Mouse (Mus musculus) neural tube, embryonic 14.5 days (tissue): Measurements from ENCODE around the gene Prom2. TPM values are rescaled to one million over a fixed set of nuclear protein-coding genes. Genes with fewer than 3 reads are reported as not detected.

ENCODE experiments used
- ATAC-seq: fragments of 200-750 bp; cut with Nextera tagmentation; 2 replicates; pipeline ENCODE4 v1.8.0; 2017; ENCODE audit warnings: low read depth, mild to moderate bottlenecking, moderate TSS enrichment, moderate library complexity
- H3K27ac ChIP-seq: fragments of 300-500 bp; sonication (generic); 2 replicates; pipeline ENCODE4 v1.5.1; 2014; ENCODE audit warnings: low read depth, mild to moderate bottlenecking, control low read depth, low read length, moderate library complexity, mixed read lengths
- H3K27me3 ChIP-seq: fragments of 300-500 bp; sonication (generic); 2 replicates; pipeline ENCODE4 v1.6.1; 2014; ENCODE audit warnings: low read length; ENCODE audit not compliant: control insufficient read depth, insufficient read depth
- H3K36me3 ChIP-seq: fragments of 300-500 bp; sonication (generic); 2 replicates; pipeline ENCODE4 v1.6.1; 2014; ENCODE audit warnings: low read length, mixed read lengths; ENCODE audit not compliant: control insufficient read depth, insufficient read depth
- H3K4me1 ChIP-seq: fragments of 300-500 bp; sonication (generic); 2 replicates; pipeline ENCODE4 v1.6.1; 2014; ENCODE audit warnings: low read length; ENCODE audit not compliant: control insufficient read depth, insufficient read depth
- H3K4me2 ChIP-seq: fragments of 300-500 bp; sonication (generic); 2 replicates; pipeline ENCODE4 v1.6.1; 2014; ENCODE audit warnings: mild to moderate bottlenecking, low read depth, low read length, control low read depth
- H3K4me3 ChIP-seq: fragments of 300-500 bp; sonication (generic); 2 replicates; pipeline ENCODE4 v1.5.1; 2014; ENCODE audit warnings: low read depth, low read length, control low read depth, mixed read lengths
- H3K9ac ChIP-seq: fragments of 300-500 bp; sonication (generic); replicated peaks from 2 replicates; pipeline ENCODE4 v1.6.1; 2014; ENCODE audit warnings: low read depth, mild to moderate bottlenecking, control low read depth, low read length, mixed read lengths
- H3K9me3 ChIP-seq: fragments of 300-500 bp; sonication (generic); 2 replicates; pipeline ENCODE4 v1.6.1; 2016; ENCODE audit warnings: low read length; ENCODE audit not compliant: control insufficient read depth
- WGBS: fragments of 180-500 bp; shearing (Covaris S2); extraction: QIAGEN DNeasy Blood & Tissue Kit; methylation state at CpG from one replicate; pipeline ENCODE4 v1.1.7; 2014; 5-methylcytosine and 5-hydroxymethylcytosine counted together
- polyA plus RNA-seq: library from polyadenylated mRNA; unstranded; fragments of >200 nt; fragmentation: Nextera tagmentation; extraction: Ambion mirVana; gene quantifications from 2 replicates; pipeline ENCODE4 v1.2.1, GENCODE M21; 2014

The Prom2 gene
- polyA plus RNA-seq, 1 experiment from 2014 or later, result not detected

DNA sequence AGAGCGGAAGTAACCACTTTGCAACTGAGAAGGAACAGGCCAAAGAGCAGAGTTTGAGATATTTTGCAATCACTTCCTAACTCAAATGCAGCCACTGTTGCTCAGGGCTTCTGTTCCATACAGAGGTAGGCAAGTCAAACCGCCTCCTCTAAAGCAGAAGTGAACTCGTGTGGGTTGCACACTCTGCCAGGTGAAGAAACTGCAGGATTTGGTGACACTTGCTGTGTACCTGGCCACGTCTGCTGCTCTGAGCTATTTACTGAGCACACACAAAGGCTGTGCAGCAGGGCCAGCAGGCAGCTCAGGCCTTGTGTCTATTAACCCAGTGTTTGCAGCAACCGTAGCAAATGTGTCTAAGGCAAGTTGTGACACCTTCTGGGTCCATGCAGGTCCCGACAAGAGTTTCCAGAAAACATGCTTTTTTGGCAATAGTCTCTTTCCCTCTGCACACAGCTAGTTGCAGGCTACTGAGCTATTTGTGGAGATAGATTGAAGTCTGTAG, 35.1 kb downstream of the Prom2 start:
- Histone ChIP-seq H3K27ac (no peak overlapping the region), H3K4me1 (peaks cover 8% of the 10 kb centered on the region; the same call in 1 of the 2 replicates), H3K27me3 (no peaks in the 10 kb centered on the region), H3K4me2 (no peak overlapping the region), H3K9ac (no peak overlapping the region), H3K4me3 (no peak overlapping the region), H3K9me3 (no peaks in the 10 kb centered on the region), H3K36me3 (no peaks in the 10 kb centered on the region)
- no peak for ATAC-seq
- WGBS, result 90% methylated on average over 6 of the region's 6 CpGs

DNA sequence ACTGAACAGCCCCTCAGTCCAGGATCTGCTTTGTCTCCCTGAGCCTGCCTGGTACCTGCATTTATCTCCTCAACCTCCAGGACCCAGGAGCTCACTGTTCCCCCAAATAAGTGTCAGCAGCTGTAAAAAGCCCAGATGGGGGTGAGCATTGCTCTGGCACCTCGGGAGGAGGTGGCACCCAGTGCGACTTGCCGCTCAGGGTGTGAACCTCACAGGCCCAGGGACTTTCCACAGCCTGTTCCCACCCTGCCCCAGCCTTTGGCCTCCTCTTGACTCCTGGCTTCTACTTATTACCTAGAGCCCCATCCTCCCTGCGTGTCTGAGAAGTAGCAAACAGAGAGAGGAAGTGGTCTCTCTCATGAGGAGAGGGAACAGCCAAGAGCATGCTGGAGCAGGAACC, 36.1 kb downstream of the Prom2 start:
- no peak overlapping the region for H3K27ac ChIP-seq
- ATAC-seq, result no peak
- 70% methylated on average over 4 of the region's 4 CpGs for whole genome bisulfite sequencing

DNA sequence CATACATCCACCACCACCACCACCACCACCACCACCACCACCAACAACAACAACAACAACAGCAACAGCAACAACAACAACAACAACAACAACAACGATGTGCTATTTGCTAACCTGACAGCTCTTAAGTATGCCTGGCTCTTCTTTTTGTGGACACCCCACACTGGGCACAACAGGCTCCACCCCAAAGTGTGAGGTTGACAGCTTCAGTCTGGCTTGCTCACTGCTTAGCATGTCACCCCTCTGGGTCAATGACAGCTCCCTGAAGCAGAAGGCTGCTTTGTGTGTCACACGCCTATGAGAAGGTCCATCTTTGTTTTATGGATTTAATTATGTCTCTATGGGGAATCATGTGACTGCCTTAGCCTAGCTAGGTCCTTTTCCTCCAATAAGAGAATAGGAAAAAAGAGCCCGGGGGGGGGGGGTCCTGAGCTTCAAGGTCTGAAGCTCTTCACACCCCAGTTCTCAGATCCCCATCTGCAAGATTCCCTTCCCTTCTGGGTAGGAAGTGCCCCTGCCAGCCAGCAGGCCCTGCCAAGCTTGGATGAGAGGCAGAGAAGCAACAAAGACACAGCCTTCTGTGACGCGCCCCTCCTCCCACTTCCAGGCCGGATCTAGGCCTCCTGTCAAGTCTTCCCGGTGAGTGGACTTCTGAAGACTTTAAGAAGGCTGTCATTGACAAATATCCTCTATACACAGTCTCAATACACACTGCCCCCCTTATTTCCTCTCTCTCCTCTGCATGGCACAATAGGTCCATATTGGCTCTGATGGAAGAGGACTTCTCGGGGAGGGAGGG, 37.3 kb downstream of the Prom2 start:
- Histone ChIP-seq H3K9me3 (no peaks in the 10 kb centered on the region), H3K36me3 (no peaks in the 10 kb centered on the region), H3K4me3 (no peak overlapping the region), H3K9ac (no peak overlapping the region), H3K27ac (no peak overlapping the region), H3K27me3 (no peaks in the 10 kb centered on the region), H3K4me1 (peaks cover 8% of the 10 kb centered on the region; the same call in 1 of the 2 replicates), H3K4me2 (no peak overlapping the region)
- 46% methylated on average over 8 of the region's 8 CpGs for WGBS
- ATAC-seq, result peak; percentile 42; the same call in 1 of the 2 replicates

More for the DNA sequence above, 36.1 kb downstream of the Prom2 start:
- H3K4me2 ChIP-seq, result no peak overlapping the region
- H3K27me3 ChIP-seq, result no peaks in the 10 kb centered on the region
- no peaks in the 10 kb centered on the region for H3K9me3 ChIP-seq
- no peak overlapping the region for H3K4me3 ChIP-seq
- H3K9ac ChIP-seq, result no peak overlapping the region
- H3K36me3 ChIP-seq, result no peaks in the 10 kb centered on the region
- peaks cover 8% of the 10 kb centered on the region; the same call in 1 of the 2 replicates for H3K4me1 ChIP-seq

DNA sequence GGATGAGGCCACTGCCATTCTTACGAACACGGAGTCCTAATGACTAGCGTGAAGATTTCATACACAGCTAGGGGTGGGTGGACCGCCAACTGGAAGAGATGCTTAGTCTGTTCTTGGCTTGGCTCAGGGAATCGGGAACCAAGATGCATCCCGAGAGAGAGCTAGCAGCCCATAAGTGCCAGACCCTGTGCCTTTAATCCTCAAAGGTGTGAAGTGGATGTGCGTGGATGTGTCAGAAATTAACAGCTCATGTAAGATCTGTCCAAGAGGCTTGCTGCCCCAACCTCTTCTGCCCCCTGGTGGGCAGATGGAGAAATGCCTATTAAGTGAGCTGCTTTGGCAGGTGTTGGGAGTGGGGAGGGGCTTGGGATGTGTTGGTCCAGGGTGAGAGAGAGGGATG, 40.2 kb downstream of the Prom2 start:
- H3K4me3 ChIP-seq, result no peak overlapping the region
- no peak overlapping the region for H3K4me2 ChIP-seq
- H3K9me3 ChIP-seq, result no peaks in the 10 kb centered on the region
- ATAC-seq, result no peak
- H3K9ac ChIP-seq, result no peak overlapping the region
- no peak overlapping the region for H3K27ac ChIP-seq
- no peaks in the 10 kb centered on the region for H3K36me3 ChIP-seq
- WGBS, result 59% methylated on average over 7 of the region's 7 CpGs
- no peaks in the 10 kb centered on the region for H3K27me3 ChIP-seq
- peaks cover 5% of the 10 kb centered on the region; the same call in 1 of the 2 replicates for H3K4me1 ChIP-seq

DNA sequence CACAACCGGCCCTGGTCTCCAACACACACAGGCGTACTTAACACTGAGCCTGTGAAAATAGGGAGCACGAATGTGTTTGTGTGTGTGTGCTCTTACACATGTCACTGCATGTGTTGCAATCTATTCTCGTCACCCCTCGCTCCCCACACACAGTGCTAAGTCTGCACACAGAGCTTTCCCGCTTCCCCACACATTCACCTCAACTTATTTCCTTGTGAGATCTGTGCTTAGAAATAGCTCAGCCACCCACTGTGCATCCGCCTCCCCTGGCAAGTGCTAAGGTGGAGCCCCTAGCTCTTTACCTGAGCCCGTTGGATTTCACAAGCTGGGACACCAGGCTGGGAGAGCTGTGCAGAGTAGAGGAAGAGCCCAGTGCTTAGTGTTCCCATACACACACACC, 42.5 kb downstream of the Prom2 start:
- no peak for ATAC-seq
- no peak overlapping the region for H3K27ac ChIP-seq
- H3K4me1 ChIP-seq, result no peaks in the 10 kb centered on the region
- no peak overlapping the region for H3K4me3 ChIP-seq
- no peaks in the 10 kb centered on the region for H3K36me3 ChIP-seq
- H3K27me3 ChIP-seq, result no peaks in the 10 kb centered on the region
- 83% methylated on average over 8 of the region's 8 CpGs for WGBS
- H3K4me2 ChIP-seq, result no peak overlapping the region
- no peak overlapping the region for H3K9ac ChIP-seq
- no peaks in the 10 kb centered on the region for H3K9me3 ChIP-seq

DNA sequence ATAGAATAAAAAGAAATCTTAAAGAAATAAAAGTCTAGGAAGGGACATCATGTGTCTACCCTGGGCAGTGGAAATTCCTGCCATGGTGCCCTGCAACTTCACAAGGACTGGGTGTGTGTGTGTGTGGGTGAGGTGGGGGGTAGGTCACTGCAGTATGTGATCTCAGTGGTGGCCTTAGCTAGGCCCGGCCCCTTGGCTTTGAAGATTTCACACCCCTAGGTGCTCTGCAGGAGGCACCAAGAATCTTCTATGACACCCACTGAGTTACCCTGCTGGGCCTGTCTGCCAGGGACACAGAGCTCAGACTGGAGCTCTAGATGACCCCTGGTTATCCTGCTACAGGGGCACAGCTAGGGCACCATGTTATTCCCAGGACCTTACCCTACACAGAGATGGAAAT, 44.9 kb downstream of the Prom2 start:
- no peak overlapping the region for H3K4me2 ChIP-seq
- H3K9me3 ChIP-seq, result no peaks in the 10 kb centered on the region
- WGBS, result 50% methylated on average over 1 of the region's 1 CpGs
- H3K9ac ChIP-seq, result no peak overlapping the region
- H3K36me3 ChIP-seq, result no peaks in the 10 kb centered on the region
- H3K4me3 ChIP-seq, result no peak overlapping the region
- ATAC-seq, result no peak
- H3K4me1 ChIP-seq, result no peaks in the 10 kb centered on the region
- H3K27ac ChIP-seq, result no peak overlapping the region
- H3K27me3 ChIP-seq, result no peaks in the 10 kb centered on the region

DNA sequence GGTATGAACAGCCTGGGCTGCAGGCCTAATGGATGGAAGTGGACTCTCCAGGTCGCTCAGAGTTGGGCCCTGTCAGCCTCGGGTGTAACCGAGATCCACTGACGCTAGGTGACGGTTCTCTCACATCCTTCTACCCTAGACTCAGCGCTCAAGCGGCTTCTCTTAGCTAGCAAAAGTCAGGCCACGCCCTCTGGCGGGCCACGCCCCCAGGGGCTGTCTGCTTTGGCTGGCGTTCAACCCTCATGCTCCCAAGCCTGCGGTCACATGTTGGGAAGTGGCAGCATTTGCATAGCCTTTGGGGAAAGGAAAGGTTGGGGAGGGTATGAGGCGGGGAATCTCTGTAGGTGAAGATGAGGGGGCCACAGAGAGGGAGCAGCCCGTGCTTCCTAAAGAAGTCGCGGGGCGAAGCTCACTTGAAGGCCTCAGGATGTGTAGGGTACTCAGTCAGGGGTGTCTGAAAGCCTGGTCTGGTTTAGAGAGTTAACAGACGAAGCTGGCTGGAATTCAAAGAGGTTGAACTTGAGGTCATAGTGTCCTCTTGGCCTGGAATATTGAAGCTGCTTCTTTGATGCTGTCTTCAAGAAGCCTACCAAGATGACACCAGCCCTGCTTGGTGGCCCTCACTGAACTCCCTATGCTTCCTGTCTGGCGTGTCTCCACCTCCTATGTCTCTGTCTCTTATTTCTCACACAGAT, 56.6 kb downstream of the Prom2 start:
- H3K27me3 ChIP-seq, result peaks cover 56% of the 10 kb centered on the region
- 7% methylated on average over 19 of the region's 19 CpGs for WGBS
- H3K4me3 ChIP-seq, result 0 out of 2 replicates have a peak overlapping the region, but pooled peaks have one; percentile 5
- no peak overlapping the region for H3K27ac ChIP-seq
- H3K9me3 ChIP-seq, result no peaks in the 10 kb centered on the region
- peaks cover 9% of the 10 kb centered on the region for H3K4me1 ChIP-seq
- H3K4me2 ChIP-seq, result peak overlapping the region; percentile 38
- 0 out of 2 replicates have a peak overlapping the region, but pooled peaks have one; percentile 3 for H3K9ac ChIP-seq
- H3K36me3 ChIP-seq, result no peaks in the 10 kb centered on the region
- ATAC-seq, result peak; percentile 71; the same call in 1 of the 2 replicates

DNA sequence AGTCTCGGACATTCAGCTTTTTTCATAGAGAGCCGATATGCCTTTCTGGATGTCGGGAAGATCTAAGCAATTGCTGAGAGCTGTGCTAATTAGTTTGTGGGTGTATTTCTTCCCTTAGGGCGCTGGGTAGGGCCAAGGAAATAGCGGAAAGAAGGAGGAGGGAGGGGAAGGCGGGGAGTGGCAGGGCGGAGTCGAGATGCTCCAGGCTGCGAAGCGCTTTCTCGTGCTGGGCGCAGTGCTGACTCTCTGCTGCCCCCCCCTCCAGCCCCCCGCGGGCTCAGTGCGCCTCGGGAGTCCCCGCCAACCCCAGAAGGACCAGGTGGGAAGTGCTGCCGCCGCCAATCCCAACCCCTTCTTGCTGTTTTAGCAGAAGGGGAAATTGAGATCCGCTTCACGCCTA, 58.3 kb downstream of the Prom2 start:
- ATAC-seq, result no peak

DNA sequence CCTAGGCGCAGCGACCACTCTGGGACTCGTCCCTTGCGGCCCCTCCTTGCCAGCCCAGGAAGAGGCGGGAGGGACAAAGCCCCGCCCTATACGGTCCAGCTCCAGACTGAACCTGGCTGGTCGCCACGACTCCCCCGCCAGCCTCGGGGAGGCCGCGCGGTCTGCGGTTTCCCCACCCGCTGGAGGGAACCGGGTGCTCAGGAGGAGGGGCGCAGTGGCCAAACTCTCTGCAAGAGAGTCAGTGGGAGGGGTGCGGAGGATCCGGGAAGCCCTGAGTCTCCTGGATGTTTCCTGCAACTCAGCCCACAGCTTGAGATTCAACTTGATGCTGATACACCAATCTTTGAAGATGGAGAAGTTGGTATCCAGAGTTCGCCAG, 58.7 kb downstream of the Prom2 start:
- H3K27me3 ChIP-seq, result peaks cover 56% of the 10 kb centered on the region
- peaks cover 9% of the 10 kb centered on the region for H3K4me1 ChIP-seq
- no peaks in the 10 kb centered on the region for H3K36me3 ChIP-seq
- H3K9me3 ChIP-seq, result no peaks in the 10 kb centered on the region
- 0% methylated on average over 21 of the region's 21 CpGs for WGBS
- H3K4me2 ChIP-seq, result peak overlapping the region; percentile 50
- peak overlapping the region; percentile 30 for H3K4me3 ChIP-seq
- 0 out of 2 replicates have a peak overlapping the region, but pooled peaks have one; percentile 25 for H3K9ac ChIP-seq
- H3K27ac ChIP-seq, result no peak overlapping the region
- ATAC-seq, result peak; percentile 54

More for the DNA sequence above, 58.3 kb downstream of the Prom2 start:
- peaks cover 56% of the 10 kb centered on the region for H3K27me3 ChIP-seq
- 1% methylated on average over 21 of the region's 21 CpGs for WGBS
- H3K9ac ChIP-seq, result no peak overlapping the region
- 0 out of 2 replicates have a peak overlapping the region, but pooled peaks have one; percentile 4 for H3K4me3 ChIP-seq
- H3K4me1 ChIP-seq, result peaks cover 9% of the 10 kb centered on the region
- H3K9me3 ChIP-seq, result no peaks in the 10 kb centered on the region
- H3K36me3 ChIP-seq, result no peaks in the 10 kb centered on the region
- H3K4me2 ChIP-seq, result peak overlapping the region; percentile 50; the same call in 1 of the 2 replicates
- H3K27ac ChIP-seq, result no peak overlapping the region
